In genomic region chr10:93373265-93373664, GRCm38 (mm10) we compare ENCODE assay signal across 18 mouse cellular contexts.
DNase-seq lines count a peak whose midpoint lies in the region; ATAC-seq and TF ChIP-seq lines count a peak whose summit lies in the region.
"Had no signal": no experiment of that assay in that cellular context is flagged by ENCODE, and none has a peak within 500 bp of the region (broad histone marks: within the 10 kb centered on the region; RNA-seq: fewer than 3 reads in every experiment).

No protein-coding gene starts in this region.

- H3K27ac ChIP-seq in forebrain, embryonic 15.5 days (replicated peaks), result peak overlapping the region; percentile 85; the same call in 1 of the 2 replicates
- no peak overlapping the region for H3K27ac ChIP-seq in forebrain, postnatal 0 days (ENCODE audit: low read depth, low read length)
- no peak overlapping the region for H3K27ac ChIP-seq in CH12.LX (ENCODE audit: insufficient read depth, low read depth)
- no peak overlapping the region for H3K27ac ChIP-seq in ES-E14 (ENCODE audit: insufficient read depth, low read depth, low read length, poor library complexity, severe bottlenecking)
- H3K27ac ChIP-seq: embryonic facial prominence, embryonic 13.5 days; embryonic facial prominence, embryonic 15.5 days had no signal

- in situ Hi-C loops in CH12.LX (cut with MboI; ENCODE audit: low pct_ligation_motif_present, low pct_unique_long_range_greater_than_20kb, low sequenced_read_pairs), result no loop called here
- in situ Hi-C loops in ES-E14 (cut with MboI; ENCODE audit: low sequenced_read_pairs in 2 of 2, unreplicated experiment in 2 of 2), result no loop called here

- TF ChIP-seq EP300 in CH12.LX (IDR thresholded peaks at IDR 0.05; ENCODE audit: low read length), result no peak

- no peaks in the 10 kb centered on the region for H3K36me3 ChIP-seq in forebrain, embryonic 15.5 days
- H3K36me3 ChIP-seq in forebrain, postnatal 0 days (ENCODE audit: insufficient read depth), result no peaks in the 10 kb centered on the region
- no peaks in the 10 kb centered on the region for H3K36me3 ChIP-seq in CH12.LX (replicated peaks in 1 of 2; ENCODE audit: control insufficient read depth in 1 of 2, insufficient read depth in 1 of 2, low read length in 1 of 2)
- no peaks in the 10 kb centered on the region for H3K36me3 ChIP-seq in ES-E14 (ENCODE audit: control insufficient read depth, insufficient read depth, low read length, poor library complexity, severe bottlenecking)
- H3K36me3 ChIP-seq: embryonic facial prominence, embryonic 13.5 days; embryonic facial prominence, embryonic 15.5 days had no signal

- H3K27me3 ChIP-seq in forebrain, embryonic 15.5 days, result no peaks in the 10 kb centered on the region
- H3K27me3 ChIP-seq in forebrain, postnatal 0 days (ENCODE audit: insufficient read depth, low read length), result no peaks in the 10 kb centered on the region
- H3K27me3 ChIP-seq in CH12.LX (replicated peaks), result no peaks in the 10 kb centered on the region
- H3K27me3 ChIP-seq: embryonic facial prominence, embryonic 13.5 days; embryonic facial prominence, embryonic 15.5 days had no signal

- peaks cover 21% of the 10 kb centered on the region for H3K4me1 ChIP-seq in forebrain, embryonic 15.5 days
- peaks cover 11% of the 10 kb centered on the region for H3K4me1 ChIP-seq in forebrain, postnatal 0 days (ENCODE audit: insufficient read depth)
- peaks cover 21 to 26% of the 10 kb centered on the region in 2 experiments for H3K4me1 ChIP-seq in CH12.LX (ENCODE audit: control insufficient read depth in 1 of 2, insufficient read depth in 2 of 2)
- H3K4me1 ChIP-seq in ES-E14 (ENCODE audit: control insufficient read depth in 2 of 2, insufficient read depth in 2 of 2, low read length in 2 of 2, poor library complexity in 1 of 2), result peaks cover 0 to 4% of the 10 kb centered on the region in 2 experiments; a peak in 2 of 4 replicates
- H3K4me1 ChIP-seq: embryonic facial prominence, embryonic 13.5 days; embryonic facial prominence, embryonic 15.5 days had no signal

- H3K9me3 ChIP-seq in forebrain, embryonic 15.5 days, result no peaks in the 10 kb centered on the region
- no peaks in the 10 kb centered on the region for H3K9me3 ChIP-seq in forebrain, postnatal 0 days (ENCODE audit: low read length)
- H3K9me3 ChIP-seq in CH12.LX (replicated peaks; ENCODE audit: low read length) (no peaks in the 10 kb centered on the region), ES-E14 (ENCODE audit: control insufficient read depth, insufficient read depth, low read depth, low read length) (no peaks in the 10 kb centered on the region)
- H3K9me3 ChIP-seq: embryonic facial prominence, embryonic 13.5 days; embryonic facial prominence, embryonic 15.5 days had no signal

- no peak for TF ChIP-seq CTCF in forebrain, postnatal 0 days (IDR thresholded peaks at IDR 0.05; ENCODE audit: low read depth)
- TF ChIP-seq CTCF in CH12.LX (conservative IDR thresholded peaks at IDR 0.05 in 1 of 2, IDR thresholded peaks at IDR 0.05 in 1 of 2; ENCODE audit: low read depth in 2 of 2, low read length in 2 of 2), result no peak

- no peak overlapping the region for H3K4me3 ChIP-seq in forebrain, embryonic 15.5 days
- no peak overlapping the region for H3K4me3 ChIP-seq in forebrain, postnatal 0 days (ENCODE audit: low read depth, low read length)
- H3K4me3 ChIP-seq in CH12.LX (replicated peaks in 1 of 3; ENCODE audit: low read depth in 2 of 3, low read length in 2 of 3, poor library complexity in 1 of 3) (no peak overlapping the region), ES-E14 (ENCODE audit: insufficient read depth in 1 of 2, low read depth in 1 of 2, low read length in 2 of 2, poor library complexity in 1 of 2, severe bottlenecking in 1 of 2) (no peak overlapping the region)
- H3K4me3 ChIP-seq: embryonic facial prominence, embryonic 13.5 days; embryonic facial prominence, embryonic 15.5 days; erythroblast, embryonic 14.5 days had no signal

- no peak for DNase-seq in forebrain, postnatal 0 days
- DNase-seq in CH12.LX (ENCODE audit: extremely low read depth) (no peak), ES-E14 (ENCODE audit: low read depth, low spot score) (no peak)
- DNase-seq in kidney, postnatal 10 days, result no peak
- DNase-seq: adrenal gland, adult 2 months; adrenal gland, postnatal 10 days; adrenal gland, postnatal 25 days; cerebellum, adult 11 months; cerebellum, adult 18-20 months; cerebellum, adult 8-10 months; cerebellum, adult 9-11 months; cerebellum, postnatal 14 days; cerebellum, postnatal 36 days; embryo, embryonic 11 days had no signal

- dilution Hi-C loops in CH12.LX (cut with MboI; ENCODE audit: extremely low pct_ligation_motif_present, extremely low pct_unique_long_range_greater_than_20kb, low sequenced_read_pairs), result no loop called here

- no peak overlapping the region for H3K4me2 ChIP-seq in forebrain, embryonic 15.5 days (replicated peaks)
- H3K4me2 ChIP-seq in forebrain, postnatal 0 days (ENCODE audit: low read depth), result no peak overlapping the region
- no peak overlapping the region for H3K4me2 ChIP-seq in CH12.LX (ENCODE audit: insufficient read depth, low read depth, poor library complexity, severe bottlenecking)
- H3K4me2 ChIP-seq: embryonic facial prominence, embryonic 13.5 days; embryonic facial prominence, embryonic 15.5 days had no signal

- no peak overlapping the region for H3K9ac ChIP-seq in forebrain, embryonic 15.5 days (replicated peaks)
- H3K9ac ChIP-seq in forebrain, postnatal 0 days, result no peak overlapping the region
- H3K9ac ChIP-seq in CH12.LX (ENCODE audit: insufficient read depth, low read depth) (no peak overlapping the region), ES-E14 (ENCODE audit: insufficient read depth, low read depth, low read length, poor library complexity, severe bottlenecking) (no peak overlapping the region)
- H3K9ac ChIP-seq: embryonic facial prominence, embryonic 13.5 days; embryonic facial prominence, embryonic 15.5 days had no signal

- H3K79me2 ChIP-seq in CH12.LX (replicated peaks; ENCODE audit: control insufficient read depth, extremely low read depth, insufficient read depth, poor library complexity, severe bottlenecking), result no peaks in the 10 kb centered on the region

- WGBS in forebrain, embryonic 15.5 days, result 92% methylated on average over 5 of the region's 5 CpGs
- 95% methylated on average over 5 of the region's 5 CpGs for WGBS in forebrain, postnatal 0 days

- no peak for ATAC-seq in forebrain, embryonic 15.5 days (replicated peaks)
- no peak for ATAC-seq in forebrain, postnatal 0 days

- no peak for TF ChIP-seq POLR2A in CH12.LX (IDR thresholded peaks at IDR 0.05; ENCODE audit: low read depth, low read length)

- TF ChIP-seq RAD21 in CH12.LX (IDR thresholded peaks at IDR 0.05; ENCODE audit: low read depth, low read length), result no peak

TF ChIP-seq in CH12.LX, 34 proteins besides CTCF, POLR2A, EP300 and RAD21:
- TF ChIP-seq JUN (IDR thresholded peaks at IDR 0.05; ENCODE audit: insufficient read depth, low read depth, low read length), result no peak
- TF ChIP-seq CHD1 (IDR thresholded peaks at IDR 0.05; ENCODE audit: low read depth, low read length), result no peak
- TF ChIP-seq MAFK (IDR thresholded peaks at IDR 0.05; ENCODE audit: insufficient replicate concordance, low read length), result peak; percentile 89
- no peak for TF ChIP-seq USF2 (conservative IDR thresholded peaks at IDR 0.05; ENCODE audit: low read depth, low read length)
- no peak for TF ChIP-seq POLR2AphosphoS2 (IDR thresholded peaks at IDR 0.05; ENCODE audit: low read depth, low read length)
- peak; percentile 74 for TF ChIP-seq ZKSCAN1 (IDR thresholded peaks at IDR 0.05; ENCODE audit: borderline replicate concordance, low read depth, low read length)
- no peak for TF ChIP-seq SMC3 (IDR thresholded peaks at IDR 0.05; ENCODE audit: low read depth, low read length)

TF ChIP-seq in ES-E14, 5 proteins besides CTCF, POLR2A, EP300 and RAD21:
- no peak for TF ChIP-seq ZNF384 (IDR thresholded peaks at IDR 0.05; ENCODE audit: low read depth, low read length)
- TF ChIP-seq MAFK (IDR thresholded peaks at IDR 0.05; ENCODE audit: insufficient read depth, low read depth, low read length), result 0 out of 2 replicates have a peak, but pooled peaks have one; percentile 24
- no peak for TF ChIP-seq HCFC1 (IDR thresholded peaks at IDR 0.05; ENCODE audit: borderline replicate concordance, insufficient read depth, low read length)
